Mouse (Mus musculus) lung, postnatal 10 days (tissue): Measurements from ENCODE around the gene Paqr9.
A peak's percentile ranks its signal among the peaks of the same experiment; 100 is the strongest.

Experiments used
- DNase-seq: peaks from one replicate; pipeline ENCODE4 v3.0.0; 2021

Gene Paqr9

GRCm38 (mm10) chr9:95581021-95581757, 21.7 kb downstream of the Paqr9 start:
- no peak for DNase-seq

- DNase-seq: no peak
Observed at GRCm38 (mm10) chr9:95581758-95582515, 22.5 kb downstream of the Paqr9 start.

GRCm38 (mm10) chr9:95582555-95582954, 23.1 kb downstream of the Paqr9 start:
- no peak for DNase-seq

- no peak for DNase-seq
Observed at GRCm38 (mm10) chr9:95586046-95586445, 26.6 kb downstream of the Paqr9 start.

- no peak for DNase-seq
Observed at GRCm38 (mm10) chr9:95588070-95588469, 28.6 kb downstream of the Paqr9 start.

- no peak for DNase-seq
Observed at GRCm38 (mm10) chr9:95594291-95594690, 34.8 kb downstream of the Paqr9 start.

- no peak for DNase-seq
Observed at GRCm38 (mm10) chr9:95597466-95598178, 38.2 kb downstream of the Paqr9 start.

- no peak for DNase-seq
Observed at GRCm38 (mm10) chr9:95598179-95598721, 38.8 kb downstream of the Paqr9 start.

GRCm38 (mm10) chr9:95599399-95599798, 39.9 kb downstream of the Paqr9 start:
- DNase-seq: no peak

GRCm38 (mm10) chr9:95602849-95603248, 43.4 kb downstream of the Paqr9 start:
- DNase-seq: no peak

- DNase-seq: no peak
Observed at GRCm38 (mm10) chr9:95603316-95603715, 43.9 kb downstream of the Paqr9 start.

GRCm38 (mm10) chr9:95607196-95607595, 47.7 kb downstream of the Paqr9 start:
- DNase-seq: peak; percentile 40

GRCm38 (mm10) chr9:95612246-95612768, 52.9 kb downstream of the Paqr9 start:
- no peak for DNase-seq

- DNase-seq: peak; percentile 31
Observed at GRCm38 (mm10) chr9:95613426-95614127, 54.1 kb downstream of the Paqr9 start.

- peak; percentile 81 for DNase-seq
Observed at GRCm38 (mm10) chr9:95614861-95615615, 55.6 kb downstream of the Paqr9 start.

- DNase-seq: no peak
Observed at GRCm38 (mm10) chr9:95615961-95616360, 56.5 kb downstream of the Paqr9 start.
